Mouse (Mus musculus) E14TG2a.4 (cell line): ENCODE measurements around the gene Atxn1.

Experiments used
- CTCF ChIP-seq: conservative IDR thresholded peaks from 2 replicates; pipeline ENCODE4 v1.5.1; 2014; ENCODE audit warnings: low read length
- NANOG ChIP-seq: IDR thresholded peaks from 2 replicates; pipeline ENCODE4 v1.6.1; 2014; ENCODE audit warnings: borderline replicate concordance, low read length, mixed read lengths
- POU5F1 ChIP-seq: IDR thresholded peaks from 2 replicates; pipeline ENCODE4 v1.6.1; 2014; ENCODE audit warnings: low read length, borderline replicate concordance

GRCm38 (mm10) chr13:45687581-45687980 is 277.2 kb downstream of the Atxn1 start:
- TF ChIP-seq CTCF (no peak), NANOG (no peak), POU5F1 (no peak)
